Mouse (Mus musculus): ENCODE data around the gene Dennd4c. TPM values are rescaled to one million over a fixed set of nuclear protein-coding genes. Genes with fewer than 3 reads are reported as not detected.

The Dennd4c gene
- polyA plus RNA-seq, 1 experiment from 2014 or later = 4.0 TPM

DNA sequence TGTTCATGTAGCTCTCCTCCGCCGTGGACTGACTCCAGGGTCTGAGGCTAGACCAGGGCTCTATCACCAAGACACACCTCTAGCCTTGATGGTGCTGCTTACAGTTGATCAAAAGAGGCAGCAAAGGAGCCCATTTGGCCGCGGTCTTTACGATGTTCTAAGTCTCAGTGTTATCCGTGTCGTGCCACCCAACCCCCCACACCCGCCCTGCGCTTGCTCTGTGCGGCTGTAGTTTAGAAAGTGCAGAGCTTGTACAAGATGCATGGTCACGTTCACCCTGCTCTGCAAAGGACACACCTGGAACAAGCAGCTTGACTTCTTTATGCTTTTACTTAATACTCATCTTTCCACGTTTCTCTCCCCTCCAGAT lies 137.4 kb downstream of the Dennd4c start:
- WGBS = 38% methylated on average over 12 of the region's 12 CpGs
- Histone ChIP-seq H3K27ac (peak overlapping the region; percentile 68), H3K4me3 (replicated peaks; ENCODE audit: low read depth, low read length) (peak overlapping the region; percentile 16), H3K4me2 (ENCODE audit: low read length) (peak overlapping the region; percentile 39), H3K9me3 (replicated peaks; ENCODE audit: low read length) (no peaks in the 10 kb centered on the region), H3K9ac (ENCODE audit: low read depth, low read length) (peak overlapping the region; percentile 13; the same call in 1 of the 2 replicates), H3K4me1 (replicated peaks; ENCODE audit: insufficient read depth, low read length) (no peaks in the 10 kb centered on the region), H3K36me3 (ENCODE audit: insufficient read depth, low read length) (0 out of 2 replicates have a peak, but pooled peaks cover 3% of the 10 kb centered on the region), H3K27me3 (ENCODE audit: insufficient read depth, low read length) (no peaks in the 10 kb centered on the region)
- ATAC-seq (replicated peaks; ENCODE audit: low FRiP score, low read depth) (0 out of 2 replicates have a peak, but pooled peaks have one; percentile 16), DNase-seq (ENCODE audit: low spot score) (no peak)
- no peak for TF ChIP-seq CTCF (IDR thresholded peaks at IDR 0.05; ENCODE audit: low read depth)

DNA sequence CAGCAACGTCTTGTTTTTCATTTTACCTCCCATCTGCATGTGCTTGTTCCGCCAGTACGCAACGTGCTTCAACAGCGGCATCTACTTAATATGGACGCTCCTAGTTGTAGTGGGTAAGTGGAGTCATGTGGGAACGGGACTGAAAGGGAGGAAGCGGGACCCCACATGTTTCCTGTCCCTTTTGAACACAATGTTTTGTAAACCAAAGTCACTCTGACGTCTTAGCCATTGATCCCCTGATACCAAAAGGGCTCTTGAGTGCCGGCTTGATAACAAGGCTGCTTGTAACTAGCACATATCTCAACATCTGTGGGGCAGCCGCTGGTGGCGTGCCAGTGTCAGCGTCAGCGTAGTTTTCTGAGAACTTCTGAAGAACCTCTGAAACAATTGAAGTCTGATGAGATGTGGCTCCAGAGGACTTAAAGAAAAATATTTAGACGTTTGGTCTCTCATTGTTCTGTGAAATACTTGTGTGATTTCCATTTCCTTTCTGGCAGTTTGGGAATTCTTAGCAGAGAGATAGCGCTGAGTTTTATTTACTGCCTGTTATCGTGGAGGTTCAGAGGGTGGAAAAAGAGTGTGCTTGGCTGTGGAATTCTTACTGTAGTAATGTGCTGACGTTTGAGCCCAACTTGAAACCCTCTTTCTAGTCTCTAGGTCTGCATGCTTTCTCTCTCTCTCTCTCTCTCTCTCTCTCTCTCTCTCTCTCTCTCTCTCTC lies 138.0 kb downstream of the Dennd4c start:
- Histone ChIP-seq H3K27me3 (ENCODE audit: insufficient read depth, low read length) (no peaks in the 10 kb centered on the region), H3K4me2 (ENCODE audit: low read length) (peak overlapping the region; percentile 39), H3K9ac (ENCODE audit: low read depth, low read length) (peak overlapping the region; percentile 13; the same call in 1 of the 2 replicates), H3K4me1 (replicated peaks; ENCODE audit: insufficient read depth, low read length) (no peaks in the 10 kb centered on the region), H3K9me3 (replicated peaks; ENCODE audit: low read length) (no peaks in the 10 kb centered on the region), H3K36me3 (ENCODE audit: insufficient read depth, low read length) (0 out of 2 replicates have a peak, but pooled peaks cover 3% of the 10 kb centered on the region), H3K27ac (peak overlapping the region; percentile 68), H3K4me3 (replicated peaks; ENCODE audit: low read depth, low read length) (peak overlapping the region; percentile 16)
- no peak for TF ChIP-seq CTCF (IDR thresholded peaks at IDR 0.05; ENCODE audit: low read depth)
- WGBS = 23% methylated on average over 18 of the region's 18 CpGs
- ATAC-seq (replicated peaks; ENCODE audit: low FRiP score, low read depth) (no peak; the same call in 1 of the 2 replicates), DNase-seq (ENCODE audit: low spot score) (peak; percentile 80)

DNA sequence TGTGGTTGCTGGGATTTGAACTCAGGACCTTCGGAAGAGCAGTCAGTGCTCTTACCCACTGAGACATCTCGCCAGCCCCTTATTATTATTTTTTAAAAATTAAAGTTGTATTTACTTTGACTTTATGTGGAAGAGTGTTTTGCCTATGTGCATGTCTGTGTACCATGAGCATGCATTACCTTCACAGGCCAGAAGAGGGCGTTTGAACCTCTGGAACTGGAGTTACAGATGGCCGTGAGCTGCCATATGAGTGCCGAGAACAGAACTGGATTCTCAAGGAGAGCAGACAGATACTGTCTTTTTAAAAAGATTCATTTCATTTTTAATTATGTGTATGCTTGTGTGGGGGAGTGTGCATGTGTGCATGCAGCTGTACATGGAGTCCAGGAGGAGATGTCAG lies 139.5 kb downstream of the Dennd4c start:
- no peak overlapping the region for H3K4me2 ChIP-seq (ENCODE audit: low read length)
- no peaks in the 10 kb centered on the region for H3K9me3 ChIP-seq (replicated peaks; ENCODE audit: low read length)
- no peak overlapping the region for H3K27ac ChIP-seq
- H3K4me3 ChIP-seq (replicated peaks; ENCODE audit: low read depth, low read length) = no peak overlapping the region
- H3K27me3 ChIP-seq (ENCODE audit: insufficient read depth, low read length) = no peaks in the 10 kb centered on the region
- no peak for DNase-seq (ENCODE audit: low spot score)
- ATAC-seq (replicated peaks; ENCODE audit: low FRiP score, low read depth) = no peak
- H3K4me1 ChIP-seq (replicated peaks; ENCODE audit: insufficient read depth, low read length) = no peaks in the 10 kb centered on the region
- 0 out of 2 replicates have a peak, but pooled peaks cover 3% of the 10 kb centered on the region for H3K36me3 ChIP-seq (ENCODE audit: insufficient read depth, low read length)
- 78% methylated on average over 5 of the region's 5 CpGs for WGBS
- TF ChIP-seq CTCF (IDR thresholded peaks at IDR 0.05; ENCODE audit: low read depth) = peak; percentile 38; the same call in 1 of the 2 replicates
- no peak overlapping the region for H3K9ac ChIP-seq (ENCODE audit: low read depth, low read length)

DNA sequence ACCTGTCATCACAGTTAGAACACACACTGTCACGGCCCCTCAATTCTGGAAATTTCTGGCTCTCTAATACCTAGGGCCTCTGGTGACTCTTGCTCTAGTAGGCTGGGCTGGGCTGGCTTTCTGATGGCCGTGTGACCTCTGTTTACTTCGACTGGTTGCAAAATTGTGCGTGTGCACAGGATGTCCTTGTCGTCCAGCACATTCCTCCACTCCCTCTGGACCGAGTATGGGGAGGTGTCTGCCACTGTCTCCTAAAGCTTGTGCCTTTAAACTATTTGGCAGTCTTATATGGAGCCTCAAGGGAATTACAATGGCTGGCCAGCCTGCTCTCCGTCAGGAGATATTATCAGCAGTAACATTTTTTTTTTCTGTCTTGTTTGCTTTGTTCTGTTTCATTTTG lies 149.1 kb downstream of the Dennd4c start:
- ATAC-seq (replicated peaks; ENCODE audit: low FRiP score, low read depth) (no peak), DNase-seq (ENCODE audit: low spot score) (no peak)
- Histone ChIP-seq H3K9me3 (replicated peaks; ENCODE audit: low read length) (no peaks in the 10 kb centered on the region), H3K27ac (peak overlapping the region; percentile 36), H3K4me1 (replicated peaks; ENCODE audit: insufficient read depth, low read length) (peaks cover 4% of the 10 kb centered on the region; the same call in 1 of the 2 replicates), H3K36me3 (ENCODE audit: insufficient read depth, low read length) (no peaks in the 10 kb centered on the region), H3K27me3 (ENCODE audit: insufficient read depth, low read length) (no peaks in the 10 kb centered on the region), H3K4me2 (ENCODE audit: low read length) (no peak overlapping the region), H3K9ac (ENCODE audit: low read depth, low read length) (no peak overlapping the region), H3K4me3 (replicated peaks; ENCODE audit: low read depth, low read length) (no peak overlapping the region)
- no peak for TF ChIP-seq CTCF (IDR thresholded peaks at IDR 0.05; ENCODE audit: low read depth)
- WGBS = 58% methylated on average over 7 of the region's 7 CpGs

DNA sequence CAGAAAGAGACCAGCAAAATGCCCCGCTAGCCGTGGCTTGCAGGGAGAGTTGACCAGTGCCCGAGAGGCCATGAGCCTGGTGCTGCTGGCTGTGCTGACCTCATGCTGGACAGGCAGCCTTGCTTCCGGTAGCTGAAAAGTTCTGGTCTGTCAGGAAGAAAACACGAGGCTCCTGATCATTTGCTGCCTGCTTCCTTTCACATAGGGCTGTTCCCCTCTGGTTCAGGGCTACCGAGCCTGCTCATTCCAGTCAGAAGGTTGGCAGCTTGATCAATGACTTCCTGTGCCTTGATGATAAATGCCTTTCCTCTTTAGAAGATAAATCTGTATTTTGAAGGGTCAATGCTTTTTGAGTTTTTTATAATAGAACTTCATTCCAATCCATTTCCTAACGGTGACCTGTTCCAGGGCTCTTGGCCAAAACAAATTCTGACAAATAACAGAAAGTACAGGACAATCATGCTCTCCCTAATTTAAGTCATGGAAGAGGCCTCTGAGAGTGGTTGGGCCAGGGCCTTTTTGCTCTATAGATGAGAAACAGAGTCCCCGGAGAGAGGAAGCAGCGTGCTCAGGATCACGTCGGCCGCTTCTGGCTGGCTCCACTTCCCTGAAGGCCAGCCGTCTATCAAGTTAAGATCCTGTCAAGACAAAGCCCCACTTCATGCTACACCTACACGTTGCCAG lies 150.6 kb downstream of the Dennd4c start:
- H3K27ac ChIP-seq = peak overlapping the region; percentile 71
- no peak overlapping the region for H3K9ac ChIP-seq (ENCODE audit: low read depth, low read length)
- DNase-seq (ENCODE audit: low spot score) (peak; percentile 89), ATAC-seq (replicated peaks; ENCODE audit: low FRiP score, low read depth) (peak; percentile 76)
- H3K4me2 ChIP-seq (ENCODE audit: low read length) = no peak overlapping the region
- peaks cover 4% of the 10 kb centered on the region; the same call in 1 of the 2 replicates for H3K4me1 ChIP-seq (replicated peaks; ENCODE audit: insufficient read depth, low read length)
- H3K9me3 ChIP-seq (replicated peaks; ENCODE audit: low read length) = no peaks in the 10 kb centered on the region
- no peak for TF ChIP-seq CTCF (IDR thresholded peaks at IDR 0.05; ENCODE audit: low read depth)
- WGBS = 21% methylated on average over 14 of the region's 14 CpGs
- H3K36me3 ChIP-seq (ENCODE audit: insufficient read depth, low read length) = no peaks in the 10 kb centered on the region
- no peaks in the 10 kb centered on the region for H3K27me3 ChIP-seq (ENCODE audit: insufficient read depth, low read length)
- no peak overlapping the region for H3K4me3 ChIP-seq (replicated peaks; ENCODE audit: low read depth, low read length)

Other genes with a start within 250 kb of the Dennd4c start
- gene Saxo1, start 190.2 kb upstream of the Dennd4c start, polyA plus RNA-seq (2015; fragmentation: Nextera tagmentation; extraction: Ambion mirVana) = 0.08 and 0.21 TPM in 2 replicates
- gene Rraga, start 172.9 kb upstream of the Dennd4c start, polyA plus RNA-seq (2015; fragmentation: Nextera tagmentation; extraction: Ambion mirVana) = 80.3 and 86.3 TPM in 2 replicates
- 8.9 and 10.6 TPM in 2 replicates for gene Haus6, start 136.5 kb upstream of the Dennd4c start, polyA plus RNA-seq (2015; fragmentation: Nextera tagmentation; extraction: Ambion mirVana)
- gene Plin2, start 78.5 kb upstream of the Dennd4c start, polyA plus RNA-seq (2015; fragmentation: Nextera tagmentation; extraction: Ambion mirVana) = 64.5 and 68.9 TPM in 2 replicates
- gene Rps6, start 108.9 kb downstream of the Dennd4c start, polyA plus RNA-seq (2015; fragmentation: Nextera tagmentation; extraction: Ambion mirVana) = 781 TPM in 2 replicates
- gene Acer2, start 125.8 kb downstream of the Dennd4c start, polyA plus RNA-seq (2015; fragmentation: Nextera tagmentation; extraction: Ambion mirVana) = 47.9 and 55.5 TPM in 2 replicates

Data from kidney, postnatal 0 days (tissue).